Mouse (Mus musculus): Measurements from ENCODE around the gene Nfatc2.

The Nfatc2 gene

DNA sequence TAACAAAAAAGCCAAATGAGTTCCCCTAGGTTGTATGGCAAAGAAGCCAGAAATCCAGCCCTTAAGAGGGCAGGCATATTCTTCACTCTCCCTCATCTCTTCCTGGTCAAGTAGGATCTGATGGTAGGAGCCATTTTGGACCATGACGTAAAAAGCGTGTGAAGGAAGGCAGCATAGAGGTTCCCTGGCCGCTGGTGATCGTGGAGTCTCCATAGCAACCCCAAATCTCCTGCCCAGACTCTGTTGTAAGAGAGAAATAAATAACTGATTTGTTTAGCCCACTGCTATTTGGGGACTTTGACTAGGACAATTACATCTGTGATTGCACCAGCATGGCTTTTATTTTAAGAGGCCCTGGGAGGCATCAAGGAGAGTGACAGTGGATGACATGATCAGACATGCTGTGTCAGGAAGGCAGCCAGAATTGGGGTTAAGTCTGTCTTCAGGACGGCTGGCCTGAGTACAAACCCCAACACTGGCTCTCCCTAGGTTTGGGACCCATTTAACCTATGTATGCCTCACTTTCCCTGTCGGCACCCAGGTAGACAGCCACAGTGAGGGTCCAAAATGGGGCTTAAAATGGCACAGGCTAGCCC, 8.3 kb upstream of the Nfatc2 start:
- 54% methylated on average over 6 of the region's 6 CpGs for WGBS

GRCm38 (mm10) chr2:168608125-168608564, 6.7 kb upstream of the Nfatc2 start:
- WGBS = 52% methylated on average over 9 of the region's 9 CpGs

DNA sequence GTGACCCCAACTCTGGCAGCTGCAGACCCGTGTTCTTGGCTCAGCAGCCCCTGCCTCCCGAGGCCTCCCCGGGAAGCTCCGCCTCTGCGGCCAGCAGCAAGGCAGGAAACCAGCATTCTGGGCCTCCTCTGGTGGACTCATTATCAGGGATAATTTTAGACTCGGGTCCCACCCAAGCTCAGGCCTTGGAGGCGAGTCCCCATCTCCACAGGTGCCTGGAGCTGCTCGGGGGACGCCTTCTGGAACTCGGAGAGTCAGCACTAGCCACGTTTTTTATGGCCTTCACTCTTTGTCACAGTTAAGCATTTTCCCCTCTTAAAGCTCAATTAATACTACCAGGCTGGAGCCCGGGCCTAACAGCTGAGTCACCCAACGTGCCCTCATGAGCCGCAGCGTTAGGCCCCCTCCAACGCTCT, 3.2 kb upstream of the Nfatc2 start:
- WGBS = 63% methylated on average over 16 of the region's 16 CpGs

- WGBS = 22% methylated on average over 12 of the region's 12 CpGs
Observed at GRCm38 (mm10) chr2:168602387-168602741, 907 bp upstream of the Nfatc2 start.

GRCm38 (mm10) chr2:168600750-168601490, 537 bp downstream of the Nfatc2 start:
- WGBS = 3% methylated on average over 32 of the region's 32 CpGs

- WGBS = 87% methylated on average over 7 of the region's 7 CpGs
Observed at GRCm38 (mm10) chr2:168595693-168596092, 5.8 kb downstream of the Nfatc2 start.

DNA sequence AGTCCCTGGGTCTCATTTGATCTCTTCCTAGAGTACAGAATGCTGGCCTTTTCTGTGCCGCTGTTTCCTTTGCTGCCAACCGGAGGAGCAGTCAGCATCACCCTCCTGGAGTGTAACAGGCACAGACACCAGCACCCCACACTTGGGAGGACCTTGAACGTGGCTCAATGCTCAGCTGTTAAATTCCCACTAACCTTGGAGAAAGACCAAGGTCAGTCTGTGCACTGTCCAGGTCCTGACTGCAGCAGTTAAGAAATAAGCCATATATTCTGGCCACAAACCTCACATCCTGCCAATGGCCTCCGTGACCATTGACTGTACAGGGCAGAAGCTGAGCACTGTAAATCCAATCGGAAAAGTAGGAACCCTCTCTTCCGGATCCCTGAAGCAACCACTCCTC, 7.8 kb downstream of the Nfatc2 start:
- 94% methylated on average over 6 of the region's 6 CpGs for WGBS

DNA sequence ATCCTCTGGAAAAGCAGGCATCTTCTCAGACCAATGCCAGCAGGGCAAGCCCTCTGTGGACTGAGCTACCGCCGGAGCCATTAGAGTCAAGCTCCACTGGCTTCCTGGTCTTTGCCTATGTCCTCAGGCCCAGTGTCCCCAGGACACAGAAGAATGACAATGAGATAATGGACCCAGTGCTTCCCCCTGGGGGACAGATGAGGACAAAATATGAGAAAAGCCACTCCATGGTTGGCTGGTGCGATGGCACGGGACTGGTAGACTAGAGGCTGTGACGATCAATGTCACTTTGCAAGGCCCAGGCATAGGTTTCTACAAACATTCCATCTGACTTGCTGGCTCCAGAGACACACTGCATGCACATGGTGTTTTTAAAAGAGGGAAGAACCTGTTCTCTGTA, 8.5 kb downstream of the Nfatc2 start:
- WGBS = 88% methylated on average over 5 of the region's 5 CpGs

- 96% methylated on average over 2 of the region's 2 CpGs for WGBS
Observed at GRCm38 (mm10) chr2:168591076-168591475, 10.4 kb downstream of the Nfatc2 start.

- 73% methylated on average over 10 of the region's 10 CpGs for WGBS
Observed at GRCm38 (mm10) chr2:168590556-168590955, 10.9 kb downstream of the Nfatc2 start.

- WGBS = 18% methylated on average over 35 of the region's 38 CpGs
Observed at GRCm38 (mm10) chr2:168590168-168590551, 11.3 kb downstream of the Nfatc2 start.

DNA sequence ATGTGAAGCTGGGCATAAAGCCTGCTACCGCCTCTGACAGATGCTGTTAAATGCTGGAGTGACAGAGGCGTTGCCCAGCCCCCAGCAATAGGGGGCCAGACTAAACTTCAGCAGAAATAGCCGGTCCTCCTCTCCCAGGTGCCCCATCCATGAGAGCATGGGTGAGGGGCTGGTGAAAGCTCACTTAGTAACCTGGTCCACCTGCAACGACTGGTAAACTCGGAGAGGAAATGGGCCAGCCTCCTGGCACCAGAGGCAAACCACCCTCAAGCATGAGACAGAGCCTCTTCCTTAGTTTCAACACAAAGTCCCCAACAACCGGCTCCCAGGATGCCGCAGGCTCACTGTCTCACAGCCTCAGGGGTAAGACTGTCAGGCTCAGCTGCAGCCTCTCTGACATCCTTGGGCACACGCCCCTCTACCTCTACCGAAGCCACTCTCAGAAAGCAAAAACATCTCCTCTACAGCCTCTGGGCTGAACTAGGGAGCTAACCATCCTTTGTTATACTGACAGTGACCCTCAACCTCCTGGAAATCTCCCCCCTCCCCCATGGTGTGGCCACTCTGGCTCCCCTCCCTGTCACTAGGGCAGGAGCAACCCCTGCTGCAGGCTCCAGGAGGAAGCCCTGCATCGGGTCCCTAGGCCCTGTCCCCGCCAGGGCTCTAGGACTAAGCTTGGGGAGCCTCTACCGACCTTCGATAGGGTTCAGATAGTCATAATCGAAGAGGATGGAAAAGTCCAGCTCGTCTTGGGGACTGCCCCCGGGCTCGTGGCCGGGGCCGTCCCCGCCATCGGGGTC, 11.9 kb downstream of the Nfatc2 start:
- 18% methylated on average over 21 of the region's 21 CpGs for WGBS

- 24% methylated on average over 11 of the region's 11 CpGs for WGBS
Observed at GRCm38 (mm10) chr2:168588591-168589367, 12.7 kb downstream of the Nfatc2 start.

DNA sequence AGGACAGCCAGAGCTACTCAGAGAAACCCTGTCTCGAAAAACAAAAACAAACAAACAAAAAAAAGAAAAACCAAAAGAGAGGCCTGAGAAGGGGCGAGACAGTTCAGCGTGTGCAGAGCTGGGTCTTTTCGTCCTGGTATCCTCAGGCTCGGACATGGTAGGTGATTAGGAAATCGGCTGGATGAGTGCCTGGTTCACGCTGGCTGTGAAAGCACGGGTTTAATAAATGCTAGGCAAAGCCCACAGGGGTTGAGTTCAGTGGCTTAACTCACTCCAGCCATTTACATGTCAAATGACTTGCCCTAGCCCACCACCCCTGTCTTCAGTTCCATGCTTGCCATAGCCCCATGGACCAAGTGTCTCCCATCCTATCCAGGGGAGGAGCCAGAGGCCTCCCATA, 14.3 kb downstream of the Nfatc2 start:
- WGBS = 85% methylated on average over 8 of the region's 8 CpGs

- WGBS = 81% methylated on average over 12 of the region's 12 CpGs
Observed at GRCm38 (mm10) chr2:168586512-168586911, 14.9 kb downstream of the Nfatc2 start.

DNA sequence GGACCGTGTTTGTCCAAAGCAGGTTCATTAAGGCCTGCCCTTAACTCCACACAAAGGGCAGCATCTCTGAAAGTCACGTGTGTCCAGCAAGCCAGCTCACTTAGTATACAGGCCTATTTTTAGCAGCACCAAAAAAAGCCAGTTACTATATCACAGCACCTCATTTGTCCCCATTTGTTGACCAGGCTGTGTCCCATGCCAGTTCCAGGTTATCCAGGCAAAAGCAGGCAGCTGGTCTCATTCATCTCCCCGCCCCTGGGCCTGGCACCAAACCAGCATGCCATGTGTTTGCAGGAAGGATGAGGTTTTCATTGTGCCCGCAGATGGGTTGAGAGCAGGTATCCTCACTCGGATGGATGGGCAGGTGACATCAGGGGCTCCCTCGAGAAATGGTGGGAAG, 16.6 kb downstream of the Nfatc2 start:
- 68% methylated on average over 6 of the region's 6 CpGs for WGBS

- WGBS = 84% methylated on average over 8 of the region's 8 CpGs
Observed at GRCm38 (mm10) chr2:168584408-168584807, 17.0 kb downstream of the Nfatc2 start.

- WGBS = 79% methylated on average over 5 of the region's 5 CpGs
Observed at GRCm38 (mm10) chr2:168583084-168583483, 18.4 kb downstream of the Nfatc2 start.

- 80% methylated on average over 6 of the region's 6 CpGs for WGBS
Observed at GRCm38 (mm10) chr2:168581207-168581854, 20.1 kb downstream of the Nfatc2 start.

DNA sequence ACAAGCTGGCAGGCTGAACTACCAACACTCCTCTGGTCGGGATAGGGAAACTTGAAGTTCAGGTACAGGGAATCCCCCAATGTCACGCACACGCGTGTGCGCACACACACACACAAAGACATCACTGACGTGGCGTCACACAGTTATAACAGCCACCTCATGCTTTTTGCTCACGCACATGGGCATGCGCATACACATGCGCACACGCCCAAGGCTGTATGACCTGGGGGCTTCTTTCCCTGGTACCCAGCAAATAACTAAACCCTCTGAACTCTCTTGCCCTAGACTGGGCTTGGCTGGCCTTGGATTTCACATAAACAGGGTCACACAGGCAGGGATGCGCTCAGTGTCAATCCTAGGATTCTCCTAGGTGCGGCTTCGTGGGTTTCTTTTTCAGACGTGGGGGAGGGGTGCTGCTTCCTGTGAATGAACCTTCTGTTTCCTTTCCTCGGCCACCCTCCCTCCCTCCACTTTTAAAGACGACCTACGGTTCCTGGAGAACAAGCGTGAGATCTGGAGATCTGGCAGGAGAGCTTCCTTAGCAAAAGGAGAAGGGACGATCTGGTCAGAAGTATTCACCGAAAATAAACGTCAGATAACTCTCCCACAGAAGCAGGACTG, 21.1 kb downstream of the Nfatc2 start:
- 68% methylated on average over 22 of the region's 22 CpGs for WGBS

DNA sequence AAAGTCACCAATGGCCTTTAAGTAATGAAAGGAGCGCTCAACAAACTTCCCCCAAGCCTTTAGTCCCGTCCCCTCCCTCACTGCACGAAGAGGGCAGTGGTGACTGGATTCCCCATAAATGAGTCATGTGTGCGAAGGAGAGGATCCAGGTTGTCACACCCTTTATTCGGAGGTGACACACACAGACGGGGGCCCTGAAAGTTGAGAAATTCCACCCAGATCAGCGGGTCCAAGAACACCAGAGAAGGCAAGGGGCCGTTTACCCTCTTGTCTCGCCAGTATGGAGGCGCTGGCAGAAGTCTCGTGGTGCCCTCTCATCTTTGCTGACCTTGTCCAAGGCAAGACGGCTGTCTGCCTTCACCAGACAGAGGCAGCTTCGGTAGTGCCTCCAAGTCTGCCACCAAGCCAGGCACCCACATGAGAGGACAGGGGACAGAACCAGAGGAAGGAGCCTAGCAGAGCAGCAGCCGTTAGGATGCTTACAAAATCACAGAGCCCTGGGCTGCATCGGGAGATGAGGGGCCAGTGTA, 21.8 kb downstream of the Nfatc2 start:
- 87% methylated on average over 15 of the region's 15 CpGs for WGBS

Data from cerebral cortex, adult 2 months (tissue).